In genomic region chr2:27430621-27431020, GRCm38 (mm10) we compare ENCODE assay signal across 16 mouse cellular contexts. TPM values are rescaled to one million over a fixed set of nuclear protein-coding genes. Genes with fewer than 3 reads are reported as not detected.
DNase-seq lines count a peak whose midpoint lies in the region; ATAC-seq and TF ChIP-seq lines count a peak whose summit lies in the region.
"Had no signal": no experiment of that assay in that cellular context is flagged by ENCODE, and none has a peak within 500 bp of the region (broad histone marks: within the 10 kb centered on the region; RNA-seq: fewer than 3 reads in every experiment).

No protein-coding gene starts in this region.

- no peak for TF ChIP-seq CTCF in E14TG2a.4 (conservative IDR thresholded peaks at IDR 0.05; ENCODE audit: low read length)

- H3K27me3 ChIP-seq in E14TG2a.4 (ENCODE audit: insufficient read depth, low read length): peaks cover 11% of the 10 kb centered on the region
- H3K27me3 ChIP-seq: neural tube, embryonic 15.5 days had no signal

- peak; percentile 52 to 56 for DNase-seq in frontal cortex, postnatal 14 days (ENCODE audit: low spot score in 2 of 2)
- DNase-seq in layer of hippocampus, postnatal 25 days (ENCODE audit: extremely low spot score in 1 of 2, low spot score in 1 of 2): peak; percentile 33 to 40
- DNase-seq in right cerebral cortex, adult 2 months (ENCODE audit: low spot score in 2 of 2): peak; percentile 70 to 75
- DNase-seq in c-Kit-positive CD71-positive TER-119-positive erythroid progenitor cells, embryonic 14.5 days (ENCODE audit: low spot score): no peak
- no peak for DNase-seq in cerebellum, postnatal 14 days
- no peak for DNase-seq in B cell, adult 2 months
- DNase-seq: cerebellum, adult 2 months; kidney, adult 9 months; kidney, postnatal 4 days; lung, postnatal 14 days; thymus, postnatal 25 days had no signal

- H3K9me3 ChIP-seq in E14TG2a.4 (ENCODE audit: low read length): no peaks in the 10 kb centered on the region
- H3K9me3 ChIP-seq: heart, embryonic 13.5 days; neural tube, embryonic 15.5 days had no signal

- H3K36me3 ChIP-seq in E14TG2a.4 (ENCODE audit: insufficient read depth, low read length): no peaks in the 10 kb centered on the region
- H3K36me3 ChIP-seq: heart, embryonic 13.5 days; neural tube, embryonic 15.5 days had no signal

- H3K4me1 ChIP-seq in E14TG2a.4 (replicated peaks; ENCODE audit: low read depth, low read length): peaks cover 24% of the 10 kb centered on the region

- 0 out of 2 replicates have a peak overlapping the region, but pooled peaks have one; percentile 20 for H3K4me3 ChIP-seq in E14TG2a.4 (replicated peaks; ENCODE audit: low read length)
- H3K4me3 ChIP-seq: heart, embryonic 13.5 days; neural tube, embryonic 15.5 days had no signal

- no peak for ATAC-seq in megakaryocyte-erythroid progenitor cell, adult 5-6 weeks (replicated peaks; ENCODE audit: low FRiP score, low TSS enrichment, poor library complexity, severe bottlenecking)
- ATAC-seq: forebrain, embryonic 14.5 days had no signal

RNA-seq across cellular contexts. Expression of gene Vav2, which starts 3.8 kb away (rescaled TPM):
- 10 to 100 TPM; 12.5 to 12.8 TPM for total RNA-seq in layer of hippocampus, postnatal 25 days (2021)
- 9.0 and 15.9 TPM in 2 replicates for total RNA-seq in megakaryocyte-erythroid progenitor cell, adult 5-6 weeks (2014; fragmentation: Nextera tagmentation)
- total RNA-seq in megakaryocyte-erythroid progenitor cell, adult 5-6 weeks (2017): 5.0 and 7.5 TPM in 2 replicates

RNA-seq across cellular contexts. Expression of gene Brd3os, which starts 11.5 kb away (rescaled TPM):
- 10 to 100 TPM; 24.5 to 25.4 TPM for total RNA-seq in layer of hippocampus, postnatal 25 days (2021)
- total RNA-seq in megakaryocyte-erythroid progenitor cell, adult 5-6 weeks (2014; fragmentation: Nextera tagmentation): not detected in 2 replicates
- 0.52 TPM in 1 of 2 replicates, not detected in the other for total RNA-seq in megakaryocyte-erythroid progenitor cell, adult 5-6 weeks (2017)

Comparison
In these comparisons a context has a peak if more than half of its experiments do, and no peak if none do; other contexts are left out.
1. DNase-seq: peak in frontal cortex, postnatal 14 days (2 of 2), layer of hippocampus, postnatal 25 days (2 of 2) and right cerebral cortex, adult 2 months (2 of 2); none in c-Kit-positive CD71-positive TER-119-positive erythroid progenitor cells, embryonic 14.5 days (single experiment), cerebellum, postnatal 14 days (0 of 2) and B cell, adult 2 months (0 of 2).
2. RNA of gene Brd3os, which starts 11.5 kb away (total RNA-seq): 24.5 to 25.4 TPM in layer of hippocampus, postnatal 25 days; 0.52 TPM in megakaryocyte-erythroid progenitor cell, adult 5-6 weeks; every median in the first group is over 10 times any median in the second.